Mouse (Mus musculus) heart, embryonic 10.5 days (tissue): ENCODE measurements around the gene Igsf23. TPM values are rescaled to one million over a fixed set of nuclear protein-coding genes. Genes with fewer than 3 reads are reported as not detected.
A peak's percentile ranks its signal among the peaks of the same experiment; 100 is the strongest.

Source experiments
- DNase-seq: peaks from one replicate; pipeline ENCODE4 v3.0.0-alpha.2; 2017; ENCODE audit warnings: low spot score
- H3K27ac ChIP-seq: fragments of 300-500 bp; sonication (generic); 2 replicates; pipeline ENCODE4 v1.5.1; 2016; ENCODE audit warnings: mild to moderate bottlenecking
- H3K27me3 ChIP-seq: fragments of 300-500 bp; sonication (generic); 2 replicates; pipeline ENCODE4 v1.6.1; 2016; ENCODE audit warnings: mild to moderate bottlenecking; ENCODE audit not compliant: poor library complexity, insufficient read depth, severe bottlenecking
- H3K36me3 ChIP-seq: fragments of 300-500 bp; sonication (generic); 2 replicates; pipeline ENCODE4 v1.6.1; 2016; ENCODE audit warnings: mild to moderate bottlenecking, moderate library complexity
- H3K4me1 ChIP-seq: fragments of 300-500 bp; sonication (generic); 2 replicates; pipeline ENCODE4 v1.6.1; 2016; ENCODE audit warnings: mild to moderate bottlenecking
- H3K4me3 ChIP-seq: fragments of 300-500 bp; sonication (generic); 2 replicates; pipeline ENCODE4 v1.5.1; 2016; ENCODE audit warnings: mild to moderate bottlenecking, moderate library complexity
- H3K9me3 ChIP-seq: fragments of 300-500 bp; sonication (generic); 2 replicates; pipeline ENCODE4 v1.6.1; 2016; ENCODE audit warnings: mild to moderate bottlenecking, moderate library complexity
- WGBS: fragments of 180-500 bp; shearing (Covaris S2); methylation state at CpG from one replicate; pipeline ENCODE4 v1.1.7; 2016; 5-methylcytosine and 5-hydroxymethylcytosine counted together
- polyA plus RNA-seq: library from polyadenylated mRNA; unstranded; fragments of >200 nt; fragmentation: Nextera tagmentation; extraction: Ambion mirVana; gene quantifications from 2 replicates; pipeline ENCODE4 v1.2.1, GENCODE M21; 2016

Igsf23 gene
- polyA plus RNA-seq, 1 experiment from 2014 or later, result 2.1 TPM

- H3K27ac ChIP-seq, result no peak overlapping the region
- 47% methylated on average over 21 of the region's 21 CpGs for WGBS
- no peaks in the 10 kb centered on the region for H3K4me1 ChIP-seq
- H3K4me3 ChIP-seq, result no peak overlapping the region
- peaks cover 77% of the 10 kb centered on the region for H3K36me3 ChIP-seq
- no peaks in the 10 kb centered on the region for H3K9me3 ChIP-seq
- no peaks in the 10 kb centered on the region for H3K27me3 ChIP-seq
- peak; percentile 87 for DNase-seq
Observed at GRCm38 (mm10) chr7:19910421-19911291, 39.9 kb downstream of the Igsf23 start.

DNA sequence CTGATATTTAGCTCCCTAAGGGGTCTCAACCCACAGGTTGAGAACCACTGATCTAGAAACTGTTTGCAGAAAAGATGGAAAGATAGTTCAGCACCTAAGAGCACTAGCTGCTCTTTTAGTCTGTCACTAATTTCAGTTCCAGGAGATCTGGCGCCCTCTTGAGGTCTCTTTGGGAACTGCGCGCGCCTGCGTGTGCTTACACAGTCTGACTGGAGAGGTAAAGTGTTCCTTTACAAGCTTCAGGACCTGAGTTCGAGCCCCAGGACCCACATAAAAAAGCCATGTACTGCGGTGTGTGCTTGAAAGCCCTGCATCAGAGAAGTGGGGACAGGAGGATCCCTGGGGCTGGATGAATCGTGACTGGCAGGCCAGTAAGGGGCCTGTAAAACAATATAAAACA lies 60.7 kb downstream of the Igsf23 start:
- no peak for DNase-seq
- H3K4me1 ChIP-seq, result no peaks in the 10 kb centered on the region
- WGBS, result 46% methylated on average over 8 of the region's 8 CpGs

DNA sequence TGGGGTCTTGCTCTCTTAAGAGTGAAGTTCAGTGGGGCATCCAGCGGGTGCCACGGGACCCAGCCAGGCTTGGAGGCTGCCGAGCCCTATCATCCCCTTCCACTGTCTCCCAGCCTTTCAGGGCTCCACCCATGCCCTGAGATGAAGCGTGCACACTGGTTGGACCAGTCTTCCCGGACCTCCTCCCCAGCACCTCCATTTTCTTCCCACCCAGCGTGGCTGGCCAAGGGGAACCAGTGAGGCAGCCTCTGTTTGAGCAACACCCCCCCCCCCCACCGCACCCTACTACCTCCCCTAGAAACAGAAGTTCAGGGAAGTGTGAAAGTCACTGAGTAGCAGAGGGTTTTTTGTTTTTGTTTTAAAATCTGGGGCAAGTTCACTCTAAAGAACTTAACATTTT lies 62.7 kb downstream of the Igsf23 start, which contains the start of gene Ceacam19:
TSS of gene Ceacam19 (minus strand) at position 117 of the 400 bp plus-strand sequence.
- no peak for DNase-seq
- 58% methylated on average over 7 of the region's 7 CpGs for WGBS
- Histone ChIP-seq H3K9me3 (0 out of 2 replicates have a peak, but pooled peaks cover 2% of the 10 kb centered on the region), H3K4me1 (no peaks in the 10 kb centered on the region), H3K27ac (no peak within 1 kb of the TSS), H3K4me3 (no peak within 1 kb of the TSS), H3K36me3 (no peaks in the 10 kb centered on the region), H3K27me3 (no peaks in the 10 kb centered on the region)

More for the DNA sequence above, 60.7 kb downstream of the Igsf23 start:
- no peak overlapping the region for H3K27ac ChIP-seq
- H3K27me3 ChIP-seq, result no peaks in the 10 kb centered on the region
- H3K4me3 ChIP-seq, result no peak overlapping the region
- no peaks in the 10 kb centered on the region for H3K36me3 ChIP-seq
- H3K9me3 ChIP-seq, result no peaks in the 10 kb centered on the region

Other genes starting within 250 kb of the Igsf23 start
- gene Tomm40, start 235.3 kb downstream of the Igsf23 start, polyA plus RNA-seq, result 237 and 260 TPM in 2 replicates
- 130 and 138 TPM in 2 replicates for gene Nectin2, start 200.3 kb downstream of the Igsf23 start, polyA plus RNA-seq
- gene Bcam, start 179.7 kb downstream of the Igsf23 start, polyA plus RNA-seq, result 140 and 193 TPM in 2 replicates
- gene Cblc, start 153.9 kb downstream of the Igsf23 start, polyA plus RNA-seq, result 1.1 and 1.2 TPM in 2 replicates
- gene Bcl3, start 128.0 kb downstream of the Igsf23 start, polyA plus RNA-seq, result 1.3 and 2.7 TPM in 2 replicates
- not detected in 2 replicates for gene Gm19345, start 98.8 kb downstream of the Igsf23 start, polyA plus RNA-seq
- gene Ceacam16, start 89.5 kb downstream of the Igsf23 start, polyA plus RNA-seq, result 0.09 TPM in 1 of 2 replicates, not detected in the other
- not detected in 2 replicates for gene Ceacam19, start 62.8 kb downstream of the Igsf23 start, polyA plus RNA-seq
- 12.9 and 15.0 TPM in 2 replicates for gene Pvr, start 29.6 kb downstream of the Igsf23 start, polyA plus RNA-seq
- gene Ceacam20, start 14.7 kb upstream of the Igsf23 start, polyA plus RNA-seq, result not detected in 2 replicates
- 0.05 TPM in 1 of 2 replicates, not detected in the other for gene Nlrp9b, start 40.7 kb upstream of the Igsf23 start, polyA plus RNA-seq
- not detected in 2 replicates for gene Vmn1r91, start 148.9 kb upstream of the Igsf23 start, polyA plus RNA-seq
- gene Gm16442, start 171.8 kb upstream of the Igsf23 start, polyA plus RNA-seq, result not detected in 2 replicates
- not detected in 2 replicates for gene Vmn1r93, start 188.3 kb upstream of the Igsf23 start, polyA plus RNA-seq
- not detected in 2 replicates for gene Vmn1r94, start 217.6 kb upstream of the Igsf23 start, polyA plus RNA-seq
- not detected in 2 replicates for gene Vmn1r95, start 243.0 kb upstream of the Igsf23 start, polyA plus RNA-seq